Mouse (Mus musculus): Measurements from ENCODE around the gene Ankrd40. TPM values are rescaled to one million over a fixed set of nuclear protein-coding genes. Genes with fewer than 3 reads are reported as not detected.

Ankrd40 gene
- polyA plus RNA-seq, 3 experiments from 2014 or later: 10.9 to 18.7 (median 17.1) TPM

GRCm38 (mm10) chr11:94355521-94356217 is 27.9 kb downstream of the Ankrd40 start:
- no peak for ATAC-seq

- ATAC-seq: no peak
Observed at GRCm38 (mm10) chr11:94359168-94359567, 31.4 kb downstream of the Ankrd40 start.

- no peak for ATAC-seq
Observed at GRCm38 (mm10) chr11:94361166-94361870, 33.5 kb downstream of the Ankrd40 start.

GRCm38 (mm10) chr11:94362101-94362500 is 34.3 kb downstream of the Ankrd40 start:
- ATAC-seq: no peak

GRCm38 (mm10) chr11:94363690-94364089 is 35.9 kb downstream of the Ankrd40 start:
- ATAC-seq: no peak

- no peak for ATAC-seq
Observed at GRCm38 (mm10) chr11:94365340-94365739, 37.5 kb downstream of the Ankrd40 start.

GRCm38 (mm10) chr11:94369981-94370380 is 42.2 kb downstream of the Ankrd40 start:
- peak; percentile 64 for ATAC-seq

- peak; percentile 51 for ATAC-seq
Observed at GRCm38 (mm10) chr11:94370809-94371208, 43.0 kb downstream of the Ankrd40 start.

GRCm38 (mm10) chr11:94374276-94374948 is 46.6 kb downstream of the Ankrd40 start:
- peak; percentile 39 for ATAC-seq

- ATAC-seq: no peak
Observed at GRCm38 (mm10) chr11:94379061-94379460, 51.3 kb downstream of the Ankrd40 start.

- ATAC-seq: no peak
Observed at GRCm38 (mm10) chr11:94379736-94380135, 51.9 kb downstream of the Ankrd40 start.

GRCm38 (mm10) chr11:94385977-94386771 is 58.4 kb downstream of the Ankrd40 start:
- ATAC-seq: peak; percentile 78

GRCm38 (mm10) chr11:94387756-94388155 is 60.0 kb downstream of the Ankrd40 start:
- ATAC-seq: no peak

GRCm38 (mm10) chr11:94389021-94389420 is 61.2 kb downstream of the Ankrd40 start:
- ATAC-seq: no peak

GRCm38 (mm10) chr11:94389724-94390396 is 62.1 kb downstream of the Ankrd40 start:
- no peak for ATAC-seq

GRCm38 (mm10) chr11:94390825-94391224 is 63.0 kb downstream of the Ankrd40 start:
- no peak for ATAC-seq

Other genes with a start within 250 kb of the Ankrd40 start
- 1 to 10 TPM; 4.3 to 6.7 (median 5.3) TPM for gene Tob1, start 116.5 kb upstream of the Ankrd40 start, polyA plus RNA-seq (2017; shearing (Covaris generic))
- 1 to 10 TPM in 2 of 3 experiments, under 1 TPM in 1; 0.10 to 1.5 (median 1.2) TPM for gene Wfikkn2, start 82.0 kb upstream of the Ankrd40 start, polyA plus RNA-seq (2017; shearing (Covaris generic))
- 1 to 10 TPM; 1.6 to 1.7 (median 1.7) TPM for gene Gm21885, start 46.1 kb upstream of the Ankrd40 start, polyA plus RNA-seq (2017; shearing (Covaris generic))
- gene Luc7l3, start 6.0 kb upstream of the Ankrd40 start, polyA plus RNA-seq (2017; shearing (Covaris generic)): 100 to 1,000 TPM; 117 to 168 (median 166) TPM
- 1 to 10 TPM in 2 of 3 experiments, under 1 TPM in 1; 0.70 to 4.0 (median 1.9) TPM for gene Abcc3, start 65.0 kb downstream of the Ankrd40 start, polyA plus RNA-seq (2017; shearing (Covaris generic))
- gene Cacna1g, start 146.2 kb downstream of the Ankrd40 start, polyA plus RNA-seq (2017; shearing (Covaris generic)): not detected
- gene Spata20, start 158.2 kb downstream of the Ankrd40 start, polyA plus RNA-seq (2017; shearing (Covaris generic)): not detected
- gene Epn3, start 172.0 kb downstream of the Ankrd40 start, polyA plus RNA-seq (2017; shearing (Covaris generic)): not detected
- gene Mycbpap, start 193.7 kb downstream of the Ankrd40 start, polyA plus RNA-seq (2017; shearing (Covaris generic)): not detected
- 1 to 10 TPM in 2 of 3 experiments, under 1 TPM in 1; 0.31 to 1.9 (median 1.6) TPM for gene Rsad1, start 221.3 kb downstream of the Ankrd40 start, polyA plus RNA-seq (2017; shearing (Covaris generic))
- under 1 TPM; 0.43 to 0.69 (median 0.47) TPM for gene Chad, start 237.0 kb downstream of the Ankrd40 start, polyA plus RNA-seq (2017; shearing (Covaris generic))

All from inflammation-experienced regulatory T-cells, adult 6 months (primary cell).